Mouse (Mus musculus) erythroblast, embryonic 14.5 days (primary cell): ENCODE data around the gene Med21.

ENCODE experiments used
- GATA1 ChIP-seq: IDR thresholded peaks from 2 replicates; pipeline ENCODE4 v1.6.1; 2012; ENCODE audit warnings: low read length, inconsistent platforms, mixed read lengths
- TAL1 ChIP-seq: IDR thresholded peaks from 3 replicates; pipeline ENCODE4 v1.6.1; 2012; ENCODE audit warnings: low read length, inconsistent platforms, mixed read lengths

DNA sequence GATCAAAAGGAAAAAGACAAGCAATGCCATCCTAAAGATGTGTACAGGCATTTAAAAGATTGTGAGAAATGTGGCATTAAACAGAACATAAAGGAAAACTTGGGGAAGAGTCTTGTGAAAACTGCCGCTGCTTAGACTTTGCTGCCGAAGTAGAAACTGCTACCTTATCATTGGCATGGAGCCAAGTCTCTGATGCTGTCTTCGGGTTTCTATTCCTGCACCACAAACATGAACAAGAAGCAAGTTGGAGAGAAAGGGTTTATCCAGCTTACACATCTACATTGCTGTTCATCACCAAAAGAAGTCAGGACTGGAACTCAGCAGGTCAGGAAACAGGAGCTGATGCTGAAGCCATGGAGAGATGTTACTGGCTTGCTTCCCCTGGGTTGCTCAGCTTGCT, 10.8 kb downstream of the Med21 start:
- no peak for TF ChIP-seq TAL1
- no peak for TF ChIP-seq GATA1
